Mouse (Mus musculus): ENCODE measurements around the gene Plac8. TPM values are rescaled to one million over a fixed set of nuclear protein-coding genes. Genes with fewer than 3 reads are reported as not detected.

The Plac8 gene
- 7.4 and 10.4 TPM in 2 replicates for polyA plus RNA-seq (2012; rRNA removed)

GRCm38 (mm10) chr5:100572069-100572468 lies at the start of gene Plac8:
Gene Plac8 (minus strand): TSS chr5:100572245.

GRCm38 (mm10) chr5:100518049-100519026 lies 53.7 kb downstream of the Plac8 start, which contains the start of gene Cops4:
Gene Cops4 (plus strand): TSS chr5:100518309.

Other genes starting within 250 kb of the Plac8 start
- 63.5 and 126 TPM in 2 replicates for gene Sec31a, start 156.0 kb downstream of the Plac8 start, polyA plus RNA-seq (2012; rRNA removed)
- 9.9 and 15.1 TPM in 2 replicates for gene Lin54, start 71.6 kb downstream of the Plac8 start, polyA plus RNA-seq (2012; rRNA removed)
- gene Cops4, start 53.9 kb downstream of the Plac8 start, polyA plus RNA-seq (2012; rRNA removed) = 58.4 and 113 TPM in 2 replicates
- 79.1 and 83.1 TPM in 2 replicates for gene Coq2, start 102.9 kb upstream of the Plac8 start, polyA plus RNA-seq (2012; rRNA removed)
- 1.3 and 1.4 TPM in 2 replicates for gene Hpse, start 147.5 kb upstream of the Plac8 start, polyA plus RNA-seq (2012; rRNA removed)
- 35.1 and 40.7 TPM in 2 replicates for gene Helq, start 226.4 kb upstream of the Plac8 start, polyA plus RNA-seq (2012; rRNA removed)
- 78.8 and 90.5 TPM in 2 replicates for gene Mrps18c, start 226.4 kb upstream of the Plac8 start, polyA plus RNA-seq (2012; rRNA removed)
- 12.2 and 20.3 TPM in 2 replicates for gene Abraxas1, start 248.7 kb upstream of the Plac8 start, polyA plus RNA-seq (2012; rRNA removed)

Measured in central nervous system, embryonic 11.5 days (tissue).